Mouse (Mus musculus) bone marrow, adult 2 months (tissue): ENCODE measurements around the gene Hist1h2bh.

Experiments used
- CTCF ChIP-seq: fragments of 200-500 bp; IDR thresholded peaks from 2 replicates; pipeline ENCODE4 v1.5.1; 2011; ENCODE audit warnings: low read length, control low read depth; ENCODE audit not compliant: control insufficient read depth, insufficient read depth
- POLR2A ChIP-seq: fragments of 200-500 bp; IDR thresholded peaks from 2 replicates; pipeline ENCODE4 v1.6.1; 2011; ENCODE audit warnings: low read depth, mild to moderate bottlenecking, control low read depth, low read length, borderline replicate concordance; ENCODE audit not compliant: control insufficient read depth

- TF ChIP-seq CTCF (no peak), POLR2A (no peak)
Measured at GRCm38 (mm10) chr13:23583387-23584068, 40.3 kb upstream of the Hist1h2bh start.
